Mouse (Mus musculus): ENCODE measurements around the gene Lrrc25. TPM values are rescaled to one million over a fixed set of nuclear protein-coding genes. Genes with fewer than 3 reads are reported as not detected.

Gene Lrrc25
- polyA plus RNA-seq, 1 experiment: not detected

DNA sequence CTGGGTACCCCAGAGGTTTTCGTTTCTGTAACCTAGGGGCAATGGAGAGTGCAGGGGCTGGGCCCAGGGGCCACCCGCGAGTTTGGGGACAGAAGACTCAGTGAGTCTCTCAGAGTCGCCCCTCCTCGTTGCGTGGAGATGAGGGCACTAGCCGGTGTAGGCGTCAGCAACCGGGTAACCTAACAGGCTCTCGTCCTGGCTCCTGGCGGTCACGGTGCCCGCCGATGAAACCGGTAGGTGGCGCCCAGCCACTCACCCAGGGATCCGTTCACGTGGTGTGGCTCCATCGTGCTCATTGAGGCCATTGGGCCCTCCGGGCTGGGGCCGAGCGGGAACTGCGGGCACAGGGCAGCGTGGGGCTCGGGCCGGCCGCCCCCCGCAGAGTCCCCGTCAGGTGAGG is 17.7 kb upstream of the Lrrc25 start:
- Histone ChIP-seq H3K27ac (ENCODE audit: insufficient read depth, low read depth, low read length) (no peak overlapping the region), H3K4me1 (ENCODE audit: control insufficient read depth, insufficient read depth, low read length) (peaks cover 79% of the 10 kb centered on the region), H3K4me3 (ENCODE audit: insufficient read depth, low read depth, low read length) (peak overlapping the region; percentile 37)
- WGBS: 9% methylated on average over 29 of the region's 29 CpGs
- TF ChIP-seq POLR2A (IDR thresholded peaks at IDR 0.05; ENCODE audit: insufficient read depth, low read depth, low read length) (no peak), CTCF (IDR thresholded peaks at IDR 0.05; ENCODE audit: insufficient read depth, low read depth, low read length) (peak; percentile 66)

DNA sequence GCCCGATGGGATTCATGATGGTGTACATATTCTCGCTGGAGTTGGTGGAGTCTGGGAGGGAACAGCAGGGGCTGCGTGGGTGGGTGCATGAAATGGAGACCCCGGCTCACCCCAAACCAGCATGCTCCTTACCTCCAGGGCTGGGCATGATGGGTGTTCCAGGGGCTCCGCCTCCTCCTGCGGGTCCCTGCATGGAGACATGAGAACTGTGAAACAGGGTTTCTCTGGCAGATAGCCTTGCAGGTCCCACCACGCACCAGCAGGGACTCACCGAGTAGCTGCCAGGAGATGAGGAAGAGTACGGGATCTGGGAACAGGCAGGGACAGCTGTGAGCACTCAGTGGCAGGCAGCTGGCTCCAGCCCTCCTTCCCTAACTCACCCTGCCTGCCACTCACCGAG is 17.2 kb upstream of the Lrrc25 start:
- Histone ChIP-seq H3K27ac (ENCODE audit: insufficient read depth, low read depth, low read length) (no peak overlapping the region), H3K4me3 (ENCODE audit: insufficient read depth, low read depth, low read length) (0 out of 2 replicates have a peak overlapping the region, but pooled peaks have one; percentile 37), H3K4me1 (ENCODE audit: control insufficient read depth, insufficient read depth, low read length) (peaks cover 76% of the 10 kb centered on the region)
- WGBS: 27% methylated on average over 10 of the region's 10 CpGs
- no peak for TF ChIP-seq POLR2A (IDR thresholded peaks at IDR 0.05; ENCODE audit: insufficient read depth, low read depth, low read length)
- no peak for TF ChIP-seq CTCF (IDR thresholded peaks at IDR 0.05; ENCODE audit: insufficient read depth, low read depth, low read length)

DNA sequence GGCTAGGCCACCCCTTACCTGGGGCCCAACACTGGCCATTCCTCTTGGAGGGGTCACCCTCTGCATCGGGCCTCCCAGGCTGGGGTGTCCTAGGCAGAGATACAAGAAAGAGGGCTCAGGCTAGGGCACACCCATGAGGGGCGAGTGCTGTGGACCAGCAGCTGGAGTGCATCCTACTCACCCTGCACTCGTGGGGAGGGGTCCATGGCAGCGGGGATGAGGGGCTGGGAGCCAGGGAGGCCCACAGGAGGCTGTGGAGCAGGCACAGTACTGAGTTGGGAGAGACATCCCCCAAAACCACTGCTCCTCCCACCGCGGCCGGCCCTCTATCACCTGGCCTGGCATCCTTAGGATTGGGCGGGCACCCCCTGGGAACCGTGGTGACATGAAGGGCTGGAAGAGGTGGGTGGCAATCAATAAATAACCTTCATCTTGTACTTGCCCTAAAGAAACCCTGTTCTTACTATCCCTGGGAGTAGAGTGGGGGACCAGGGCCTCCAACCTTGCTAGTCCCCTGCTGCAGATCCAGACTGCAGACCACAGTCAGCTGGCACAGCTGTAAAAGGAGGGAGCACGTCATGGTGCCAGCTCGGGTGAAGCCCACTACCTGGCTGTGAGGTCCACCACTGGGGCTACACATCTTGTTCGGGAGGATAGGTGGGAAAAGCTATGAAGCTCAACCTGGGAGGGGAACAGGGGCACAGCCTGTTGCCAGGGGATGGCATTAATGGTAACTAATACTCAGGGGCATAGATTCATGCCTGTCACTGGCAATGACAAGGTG is 16.3 kb upstream of the Lrrc25 start:
- 78% methylated on average over 12 of the region's 12 CpGs for WGBS
- TF ChIP-seq CTCF (IDR thresholded peaks at IDR 0.05; ENCODE audit: insufficient read depth, low read depth, low read length): no peak
- TF ChIP-seq POLR2A (IDR thresholded peaks at IDR 0.05; ENCODE audit: insufficient read depth, low read depth, low read length): no peak
- Histone ChIP-seq H3K4me3 (ENCODE audit: insufficient read depth, low read depth, low read length) (no peak overlapping the region), H3K27ac (ENCODE audit: insufficient read depth, low read depth, low read length) (no peak overlapping the region), H3K4me1 (ENCODE audit: control insufficient read depth, insufficient read depth, low read length) (peaks cover 75% of the 10 kb centered on the region)

DNA sequence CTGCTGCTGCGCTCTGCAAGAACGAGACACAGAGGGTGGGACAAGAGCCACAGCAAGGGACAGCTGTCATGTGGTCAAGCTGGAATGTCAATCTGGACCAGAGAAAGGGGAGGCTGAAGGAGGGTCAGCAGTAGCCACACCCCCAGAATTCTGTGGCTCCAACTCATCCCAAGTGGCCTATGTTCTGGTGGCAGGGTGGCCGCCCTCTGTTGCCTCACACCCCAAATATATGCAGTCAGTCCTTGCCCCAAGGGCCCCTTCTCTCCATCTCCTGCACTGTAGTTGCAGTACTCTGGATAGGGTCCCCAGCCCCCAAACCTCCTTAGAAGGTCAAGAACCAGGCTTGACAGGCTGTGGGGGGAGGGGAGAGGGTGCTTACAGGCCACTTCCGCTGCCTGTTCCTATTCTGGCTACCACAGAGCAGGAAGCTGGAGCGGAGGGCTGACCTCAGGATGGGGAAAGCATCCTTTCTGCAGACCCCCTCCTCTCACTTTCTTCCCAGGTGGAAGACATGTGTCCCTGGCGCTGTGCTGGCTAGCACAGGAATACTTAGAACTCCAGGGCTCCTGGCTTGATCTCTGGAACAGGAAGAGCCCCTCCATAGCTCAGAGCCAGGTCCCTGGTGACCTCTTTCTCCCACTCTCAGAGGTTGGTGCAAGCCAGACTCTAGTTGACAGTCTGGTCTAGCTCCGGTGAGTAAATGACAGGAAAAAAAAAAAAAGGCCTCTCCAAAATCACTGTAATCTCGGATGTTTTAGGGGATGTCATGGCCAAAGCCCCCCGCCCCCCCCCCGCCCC is 15.3 kb upstream of the Lrrc25 start:
- WGBS: 38% methylated on average over 10 of the region's 10 CpGs
- TF ChIP-seq CTCF (IDR thresholded peaks at IDR 0.05; ENCODE audit: insufficient read depth, low read depth, low read length) (no peak), POLR2A (IDR thresholded peaks at IDR 0.05; ENCODE audit: insufficient read depth, low read depth, low read length) (no peak)
- Histone ChIP-seq H3K27ac (ENCODE audit: insufficient read depth, low read depth, low read length) (peak overlapping the region; percentile 49; the same call in 1 of the 2 replicates), H3K4me1 (ENCODE audit: control insufficient read depth, insufficient read depth, low read length) (peaks cover 73% of the 10 kb centered on the region), H3K4me3 (ENCODE audit: insufficient read depth, low read depth, low read length) (no peak overlapping the region)

DNA sequence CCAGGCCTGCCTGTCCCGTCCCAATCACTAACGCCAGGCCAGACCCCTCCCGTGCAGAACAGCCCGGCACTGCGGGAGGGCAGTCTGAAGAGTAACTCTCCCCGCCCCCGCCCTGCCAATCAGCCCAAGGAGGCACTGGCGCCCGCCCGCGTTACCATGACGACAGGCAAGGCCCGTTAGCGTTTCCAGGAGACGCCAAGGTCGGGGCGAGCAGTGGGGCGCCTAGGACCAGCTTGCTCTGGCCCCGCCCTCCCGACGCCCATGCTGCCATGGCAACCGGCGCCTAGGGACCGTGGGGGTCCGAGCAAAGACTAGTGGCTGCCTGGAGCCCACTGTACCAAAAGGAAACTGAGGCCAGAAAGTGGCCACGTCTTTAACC is 14.7 kb upstream of the Lrrc25 start:
- peaks cover 75% of the 10 kb centered on the region for H3K4me1 ChIP-seq (ENCODE audit: control insufficient read depth, insufficient read depth, low read length)
- TF ChIP-seq POLR2A (IDR thresholded peaks at IDR 0.05; ENCODE audit: insufficient read depth, low read depth, low read length) (no peak), CTCF (IDR thresholded peaks at IDR 0.05; ENCODE audit: insufficient read depth, low read depth, low read length) (no peak)
- 2% methylated on average over 26 of the region's 26 CpGs for WGBS
- 0 out of 2 replicates have a peak overlapping the region, but pooled peaks have one; percentile 42 for H3K27ac ChIP-seq (ENCODE audit: insufficient read depth, low read depth, low read length)
- H3K4me3 ChIP-seq (ENCODE audit: insufficient read depth, low read depth, low read length): peak overlapping the region; percentile 18; the same call in 1 of the 2 replicates

DNA sequence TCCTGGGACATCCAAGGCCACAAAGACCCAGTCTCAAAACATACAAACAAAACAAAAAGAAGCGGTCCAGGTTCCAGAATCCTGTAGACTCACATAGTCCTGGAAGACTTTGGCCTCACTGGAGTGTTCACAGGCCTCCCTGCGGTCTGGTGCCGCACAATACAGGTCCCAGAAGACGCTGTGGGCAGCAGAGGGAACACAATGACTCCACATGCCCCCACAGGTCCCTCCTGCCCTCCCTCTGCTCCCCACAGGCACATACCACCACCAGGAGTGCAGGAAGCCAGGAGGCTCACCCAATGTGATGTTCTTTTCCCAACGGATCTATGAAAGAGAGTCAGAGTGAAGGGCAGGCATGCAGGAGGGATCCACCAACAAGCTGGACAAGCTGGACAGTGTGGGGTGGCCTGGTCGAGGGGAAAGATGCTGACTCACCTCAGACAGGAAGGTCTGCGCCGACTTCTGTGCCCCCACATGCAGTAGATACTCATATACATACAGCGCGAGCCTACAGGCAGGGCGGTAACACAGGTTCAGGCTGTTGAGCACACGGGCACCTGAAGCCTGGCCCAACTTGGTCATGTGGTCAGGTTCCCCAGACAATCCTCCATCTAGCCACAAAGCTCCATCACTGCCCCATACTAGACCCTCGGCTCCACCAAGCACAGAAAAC is 13.7 kb upstream of the Lrrc25 start:
- Histone ChIP-seq H3K4me1 (ENCODE audit: control insufficient read depth, insufficient read depth, low read length) (peaks cover 80% of the 10 kb centered on the region), H3K27ac (ENCODE audit: insufficient read depth, low read depth, low read length) (no peak overlapping the region), H3K4me3 (ENCODE audit: insufficient read depth, low read depth, low read length) (no peak overlapping the region)
- WGBS: 92% methylated on average over 13 of the region's 13 CpGs
- TF ChIP-seq CTCF (IDR thresholded peaks at IDR 0.05; ENCODE audit: insufficient read depth, low read depth, low read length) (no peak), POLR2A (IDR thresholded peaks at IDR 0.05; ENCODE audit: insufficient read depth, low read depth, low read length) (no peak)

DNA sequence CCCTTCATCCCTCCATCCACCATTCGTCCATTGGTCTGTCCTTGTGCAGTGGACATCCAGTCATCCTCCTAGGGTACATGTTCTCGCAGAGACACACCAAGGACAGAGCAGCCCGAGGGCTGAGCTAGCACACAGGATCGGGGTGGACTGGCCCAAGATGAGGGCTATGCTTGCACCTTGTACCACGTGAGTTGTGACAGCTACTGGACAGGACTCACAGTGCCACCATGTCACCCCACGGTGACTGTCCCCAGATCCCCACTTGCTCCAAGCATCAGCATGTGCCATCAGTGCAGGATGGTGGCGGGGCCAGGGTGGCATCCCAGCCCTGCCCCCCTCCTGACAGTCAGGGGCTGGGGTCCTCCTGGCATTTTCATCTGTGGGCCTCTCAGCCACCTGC is 11.4 kb upstream of the Lrrc25 start:
- WGBS: 87% methylated on average over 7 of the region's 7 CpGs
- no peak overlapping the region for H3K4me3 ChIP-seq (ENCODE audit: insufficient read depth, low read depth, low read length)
- H3K4me1 ChIP-seq (ENCODE audit: control insufficient read depth, insufficient read depth, low read length): peaks cover 79% of the 10 kb centered on the region
- no peak overlapping the region for H3K27ac ChIP-seq (ENCODE audit: insufficient read depth, low read depth, low read length)
- no peak for TF ChIP-seq POLR2A (IDR thresholded peaks at IDR 0.05; ENCODE audit: insufficient read depth, low read depth, low read length)

DNA sequence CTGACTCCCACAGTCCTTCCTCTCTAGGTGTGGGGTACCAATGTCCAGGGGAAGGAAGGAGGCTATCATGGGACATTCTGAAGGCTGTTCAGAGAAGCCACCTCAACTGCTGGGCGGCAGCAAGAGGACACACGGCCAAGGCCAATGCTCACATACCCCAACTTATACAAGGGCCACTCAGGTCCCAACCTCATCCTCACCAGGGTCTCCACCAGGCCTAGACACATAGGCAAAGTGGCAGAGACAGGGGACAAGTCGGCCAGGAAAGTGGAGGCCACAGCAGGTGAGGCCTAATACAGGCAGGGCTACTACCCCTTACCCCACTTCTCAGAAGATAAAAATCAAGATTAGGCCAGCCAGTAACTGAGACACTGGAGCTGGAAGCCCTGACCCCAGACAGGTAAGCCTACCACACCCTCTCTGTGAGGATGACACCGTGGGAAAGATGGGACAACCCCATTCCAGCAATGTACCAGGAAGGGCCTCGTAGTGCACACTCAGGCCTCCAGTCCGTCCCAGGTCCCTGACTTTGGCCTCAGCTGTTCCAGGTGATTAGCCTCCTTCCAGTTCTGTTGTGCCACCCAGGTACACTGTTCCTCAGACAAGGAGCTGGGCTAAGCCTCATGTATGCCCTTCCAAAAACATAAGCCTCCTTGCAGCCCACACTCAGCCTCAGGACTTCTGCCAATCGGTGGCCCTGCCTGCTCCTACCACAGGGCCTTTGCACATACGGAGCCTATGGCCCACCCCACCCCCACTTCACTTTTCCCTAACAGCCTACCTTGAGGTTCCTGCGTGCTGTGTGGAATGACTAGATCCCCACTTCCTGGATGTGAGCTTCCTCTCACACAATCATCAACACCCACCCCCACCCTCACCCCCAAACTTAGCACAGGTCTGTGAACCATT is 9.8 kb upstream of the Lrrc25 start:
- WGBS: 89% methylated on average over 9 of the region's 9 CpGs
- no peak for TF ChIP-seq CTCF (IDR thresholded peaks at IDR 0.05; ENCODE audit: insufficient read depth, low read depth, low read length)
- no peak for TF ChIP-seq POLR2A (IDR thresholded peaks at IDR 0.05; ENCODE audit: insufficient read depth, low read depth, low read length)
- Histone ChIP-seq H3K4me3 (ENCODE audit: insufficient read depth, low read depth, low read length) (peak overlapping the region; percentile 87; the same call in 1 of the 2 replicates), H3K27ac (ENCODE audit: insufficient read depth, low read depth, low read length) (no peak overlapping the region), H3K4me1 (ENCODE audit: control insufficient read depth, insufficient read depth, low read length) (peaks cover 78% of the 10 kb centered on the region)
